Mouse (Mus musculus): ENCODE data around the gene Atp2a1.
"Not testable (repeated sequence)": the region's sequence is repeated elsewhere in the genome, so short reads cannot be mapped to it uniquely, and the experiment has no call there.

Gene Atp2a1

GRCm38 (mm10) chr7:126463004-126463403 lies at the start of gene Atp2a1:
Atp2a1 (minus strand) TSS chr7:126463108.
- no peak for DNase-seq (ENCODE audit: low spot score in 2 of 2)

DNA sequence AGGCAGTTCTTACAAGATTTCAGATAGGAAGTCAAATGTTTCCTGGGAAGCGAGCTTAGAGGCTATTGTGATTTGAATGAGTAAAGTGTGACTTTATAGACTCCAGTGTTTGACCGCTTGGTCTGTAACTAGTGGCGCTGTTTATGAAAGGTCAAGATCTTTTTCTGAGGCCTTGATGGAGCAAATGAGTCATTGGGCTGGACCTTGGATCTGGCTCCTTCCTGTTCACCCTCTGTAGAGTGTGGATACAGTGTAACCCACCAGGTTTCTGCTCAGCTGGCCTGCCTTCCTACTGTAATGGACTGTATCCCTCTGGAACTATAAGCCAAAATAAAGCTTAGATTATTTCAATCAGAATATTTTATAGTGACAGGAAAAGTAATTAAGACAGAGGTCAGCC lies 48.4 kb upstream of the Atp2a1 start:
- no peak for DNase-seq (ENCODE audit: low spot score in 2 of 2)

DNA sequence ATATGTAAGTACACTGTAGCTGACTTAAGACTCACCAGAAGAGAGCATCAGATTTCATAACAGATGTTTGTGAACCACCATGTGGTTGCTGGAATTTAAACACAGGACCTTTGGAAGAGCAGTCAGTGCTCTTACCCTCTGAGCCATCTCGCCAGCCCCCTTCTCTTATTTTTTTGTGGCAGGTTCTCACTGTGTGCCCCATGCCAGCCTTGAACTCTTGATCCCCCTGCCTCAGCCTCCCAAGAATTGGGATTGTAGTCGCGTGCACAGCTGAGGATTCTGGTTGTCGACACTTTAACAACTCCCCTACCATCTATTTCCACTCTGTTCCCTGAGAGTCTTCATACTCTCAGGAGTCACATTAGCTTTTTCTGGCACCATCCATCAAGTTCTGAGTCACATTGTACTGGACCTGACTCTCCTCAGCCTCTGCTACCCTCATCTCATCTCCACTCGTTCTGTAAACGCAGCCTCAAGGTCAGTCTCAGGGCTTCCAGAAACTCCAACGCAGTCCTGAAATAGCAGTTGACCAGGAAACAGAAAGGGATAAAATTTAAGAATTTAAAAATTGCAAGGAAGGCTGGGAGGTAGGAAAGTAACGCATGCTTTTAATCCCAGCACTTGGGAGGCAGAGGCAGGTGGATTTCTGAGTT lies 44.3 kb upstream of the Atp2a1 start:
- no peak for DNase-seq (ENCODE audit: low spot score in 2 of 2)

DNA sequence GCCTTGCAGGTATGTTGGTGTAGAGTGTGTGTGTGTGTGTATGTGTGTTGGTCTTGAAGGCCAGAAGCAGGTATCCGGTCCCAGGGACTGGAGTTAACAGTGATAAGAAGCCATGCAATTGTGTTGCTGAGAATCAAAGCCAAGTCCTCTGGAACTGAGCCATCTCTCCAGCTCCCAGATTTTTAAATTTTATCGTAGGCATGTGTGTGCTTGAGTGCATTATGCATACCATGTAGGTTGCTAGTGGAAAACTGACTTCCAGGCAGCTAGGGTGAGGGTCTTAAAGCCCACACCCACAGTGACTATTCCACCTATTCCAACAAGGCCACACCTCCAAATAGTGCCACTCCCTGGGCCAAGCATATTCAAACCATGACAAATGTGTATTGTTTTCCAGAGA lies 42.0 kb upstream of the Atp2a1 start:
- DNase-seq (ENCODE audit: low spot score in 2 of 2) = no peak

DNA sequence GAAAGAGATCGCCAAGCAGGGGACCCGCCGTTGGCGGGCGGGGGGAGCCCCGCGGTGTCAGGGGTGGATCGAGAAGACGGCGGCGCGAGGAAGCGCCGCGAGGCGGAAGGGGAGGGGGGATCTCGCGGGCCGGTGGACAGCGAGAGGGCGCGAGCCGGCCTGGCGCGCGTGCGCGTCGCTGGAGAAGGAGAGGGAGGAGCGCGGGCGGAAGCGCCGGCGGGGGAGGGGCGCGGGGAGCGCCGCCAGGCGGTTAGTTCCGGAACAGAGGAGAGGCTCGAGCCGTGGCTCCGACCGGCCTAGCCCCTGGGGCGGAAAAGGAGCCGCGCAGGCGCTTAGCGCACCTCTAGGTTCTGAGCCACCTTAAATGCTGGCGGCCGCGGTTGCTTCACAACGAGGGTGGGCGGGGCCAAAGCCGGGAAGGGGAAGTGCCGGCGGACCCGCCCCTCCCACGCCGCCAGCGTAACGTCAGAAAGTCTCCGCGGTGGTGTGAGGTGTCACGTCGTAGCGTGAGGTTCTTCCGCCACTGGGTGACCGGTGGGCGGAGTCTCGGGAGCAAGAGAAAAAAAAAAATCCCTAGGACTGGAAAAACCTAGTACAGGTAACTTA lies 40.5 kb upstream of the Atp2a1 start, which contains the start of gene Atxn2l:
Gene Atxn2l, minus strand, starts transcription at position 165 of the 606 bp plus-strand sequence.
- DNase-seq (ENCODE audit: low spot score in 2 of 2) = peak; percentile 95 to 99

DNA sequence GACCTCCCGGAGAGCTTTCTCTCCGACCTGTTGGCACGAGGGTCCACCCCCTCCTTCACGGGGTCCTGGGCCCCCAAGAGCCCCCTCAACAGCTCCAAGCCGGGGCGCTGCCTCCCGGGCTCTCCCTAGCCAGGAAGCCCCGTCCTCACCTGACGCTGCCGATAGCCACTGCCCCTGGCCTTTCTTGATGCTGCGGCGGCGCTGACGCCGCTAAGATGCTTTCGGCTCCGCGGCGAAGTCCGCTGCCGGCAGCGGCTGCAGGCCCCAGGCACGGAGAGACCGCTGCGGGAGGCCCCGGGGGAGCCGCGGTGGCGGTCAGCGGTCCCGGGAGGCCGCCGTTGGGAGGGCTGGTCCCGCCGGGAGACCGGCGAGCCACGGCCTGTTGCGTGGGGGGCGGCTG lies 39.8 kb upstream of the Atp2a1 start:
- no peak for DNase-seq (ENCODE audit: low spot score in 2 of 2)

DNA sequence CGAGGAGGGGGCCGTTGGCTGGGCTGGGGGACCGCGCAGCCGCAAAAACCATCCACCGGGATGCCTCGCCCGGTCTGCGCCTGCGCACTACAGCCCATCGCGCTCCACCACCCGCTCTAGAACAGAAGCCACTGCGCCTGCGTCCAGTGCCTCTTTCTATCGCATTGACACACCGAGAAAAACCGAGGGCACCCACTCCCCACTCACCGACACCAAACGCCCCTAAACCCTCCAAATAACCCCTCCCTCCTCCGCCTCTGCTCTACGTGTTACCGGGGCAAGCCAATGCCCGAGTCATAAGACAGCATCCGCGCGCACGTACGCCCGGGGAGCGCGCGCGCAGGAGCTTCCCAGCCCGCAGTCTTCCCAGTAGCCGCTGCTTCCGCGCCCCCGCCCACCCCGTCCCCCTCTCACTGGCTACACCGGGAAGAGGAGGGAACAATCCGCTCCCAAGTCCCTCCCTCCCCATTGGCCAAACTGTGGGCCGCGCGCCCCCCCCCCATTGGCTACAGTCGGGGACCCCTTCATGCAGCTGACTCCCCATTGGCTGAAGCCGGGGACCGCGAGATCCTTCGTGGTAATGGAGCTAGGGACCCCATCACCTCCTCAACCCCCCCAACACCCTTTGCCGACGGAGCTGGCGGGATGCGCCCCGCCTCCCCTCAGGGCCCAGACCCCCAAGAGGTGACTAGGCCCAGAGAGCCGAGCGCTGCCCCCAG lies 39.3 kb upstream of the Atp2a1 start:
- peak; percentile 91 for DNase-seq (ENCODE audit: low spot score in 2 of 2)

- DNase-seq (ENCODE audit: low spot score in 2 of 2) = no peak
Measured at GRCm38 (mm10) chr7:126501684-126502022, 38.7 kb upstream of the Atp2a1 start.

DNA sequence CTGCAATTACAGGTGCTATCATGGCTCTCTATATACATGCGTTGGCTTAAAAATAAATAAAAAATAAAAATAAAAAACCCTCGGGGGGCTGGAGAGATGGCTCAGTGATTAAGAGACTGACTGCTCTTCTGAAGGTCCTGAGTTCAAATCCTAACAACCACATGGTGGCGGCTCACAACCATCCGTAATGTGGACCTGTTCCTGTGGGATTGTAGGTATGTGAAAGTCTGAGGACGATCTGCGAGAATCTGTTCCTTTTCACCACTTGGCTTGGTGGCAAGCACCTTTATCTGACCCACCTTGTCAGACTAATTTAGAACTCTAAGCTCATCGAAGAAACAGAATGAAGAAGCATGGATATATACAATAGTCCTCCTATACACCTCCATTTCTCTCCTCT lies 36.5 kb upstream of the Atp2a1 start:
- DNase-seq (ENCODE audit: low spot score in 2 of 2) = no peak

GRCm38 (mm10) chr7:126497966-126498365 lies 35.1 kb upstream of the Atp2a1 start:
- DNase-seq (ENCODE audit: low spot score in 2 of 2) = no peak

DNA sequence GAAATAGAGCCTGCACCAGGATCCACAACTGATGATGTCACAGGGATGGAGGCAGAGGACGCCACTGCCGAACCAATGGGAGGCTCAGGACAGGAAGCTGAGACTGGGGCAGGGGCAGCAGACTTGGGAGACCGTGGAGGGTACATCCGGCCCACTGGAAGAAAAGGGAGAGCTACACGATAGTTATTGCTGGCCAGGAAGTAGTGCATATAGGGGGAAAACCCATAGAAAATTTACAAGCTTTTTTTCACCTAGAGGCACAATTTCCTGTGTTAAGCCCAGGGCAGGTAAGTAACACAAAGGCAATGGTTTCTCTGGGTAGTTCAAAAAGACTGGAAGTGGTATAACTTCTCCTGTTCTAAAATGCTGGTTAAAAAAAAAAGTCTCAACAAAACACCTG lies 33.6 kb upstream of the Atp2a1 start:
- no peak for DNase-seq (ENCODE audit: low spot score in 2 of 2)

GRCm38 (mm10) chr7:126494120-126494519 lies 31.2 kb upstream of the Atp2a1 start:
- no peak for DNase-seq (ENCODE audit: low spot score in 2 of 2)

- no peak for DNase-seq (ENCODE audit: low spot score in 2 of 2)
Measured at GRCm38 (mm10) chr7:126491973-126492372, 29.1 kb upstream of the Atp2a1 start.

DNA sequence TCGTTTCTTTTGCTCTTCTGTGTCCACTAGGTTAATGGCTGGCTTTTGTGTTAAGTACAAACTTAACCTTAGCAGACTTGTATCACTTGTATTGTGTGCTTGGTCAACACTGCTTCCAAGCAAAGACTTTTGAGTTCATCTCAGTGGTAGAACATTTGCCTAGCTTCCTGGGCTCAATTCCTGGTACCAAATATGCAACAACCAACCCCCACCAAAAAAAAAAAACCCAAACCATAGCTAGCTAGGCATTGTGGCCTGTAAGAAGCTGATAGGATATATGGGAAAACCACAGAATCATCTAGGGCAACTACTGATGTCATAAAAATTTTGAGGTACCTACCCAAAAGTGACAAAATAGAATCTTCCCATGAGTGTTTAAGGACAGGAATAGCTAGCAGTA lies 28.1 kb upstream of the Atp2a1 start:
- DNase-seq (ENCODE audit: low spot score in 2 of 2) = no peak

DNA sequence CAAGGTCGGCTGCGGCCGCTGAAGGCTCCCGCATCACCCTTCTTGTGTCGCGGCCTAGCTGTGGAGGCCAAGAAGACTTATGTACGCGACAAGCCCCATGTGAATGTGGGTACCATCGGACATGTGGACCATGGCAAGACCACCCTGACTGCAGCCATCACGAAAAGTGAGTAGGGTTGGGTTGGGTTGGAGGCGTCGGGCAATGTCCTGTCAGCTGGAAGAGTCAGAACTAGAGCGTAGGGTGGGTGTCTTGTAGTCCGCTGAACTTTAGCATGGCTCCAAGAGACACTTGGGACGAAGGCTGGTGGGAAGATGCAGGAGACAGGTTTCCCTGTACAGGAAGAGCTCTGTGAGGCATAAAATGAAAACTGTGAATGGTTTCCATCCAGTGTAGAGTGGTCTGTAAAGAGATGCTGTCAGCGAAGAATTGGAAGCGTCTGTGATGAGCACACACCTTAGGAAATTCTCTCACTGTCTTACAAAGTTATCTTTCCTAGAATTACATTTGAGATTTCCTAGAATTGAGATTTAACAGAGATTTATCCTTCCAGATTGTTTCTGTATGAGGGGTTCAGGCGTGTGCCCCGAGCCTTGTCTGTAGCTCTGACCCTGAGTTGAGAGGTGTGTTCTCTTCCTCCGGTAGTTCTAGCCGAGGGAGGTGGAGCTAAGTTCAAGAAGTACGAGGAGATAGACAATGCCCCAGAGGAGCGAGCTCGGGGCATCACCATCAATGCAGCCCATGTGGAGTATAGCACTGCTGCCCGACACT lies 24.9 kb upstream of the Atp2a1 start:
- DNase-seq (ENCODE audit: low spot score in 2 of 2) = not testable (repeated sequence)

DNA sequence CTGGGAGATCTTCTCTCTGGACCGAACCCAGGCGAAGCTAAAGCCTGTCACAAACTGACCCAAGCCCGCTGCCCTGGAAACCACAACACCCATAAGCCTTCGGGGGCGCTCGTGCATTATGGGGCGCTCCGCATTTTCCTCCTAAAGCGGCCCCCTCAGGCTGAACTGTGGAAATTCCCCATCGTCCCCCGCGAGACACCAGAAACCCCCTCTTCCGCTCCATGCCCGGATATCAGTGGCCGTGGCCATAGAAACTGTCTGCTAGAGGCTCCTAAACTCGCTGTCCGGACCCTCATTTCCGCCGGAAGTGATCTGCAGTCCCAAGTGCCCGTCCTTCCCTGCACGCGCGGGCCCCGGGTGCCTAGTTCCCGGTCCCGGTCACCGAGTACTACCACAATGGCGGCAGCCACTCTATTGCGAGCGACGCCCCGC lies 24.2 kb upstream of the Atp2a1 start, which contains the start of gene Tufm:
Gene Tufm, plus strand, starts transcription at position 310 of the 432 bp plus-strand sequence.
- peak; percentile 90 to 94 for DNase-seq (ENCODE audit: low spot score in 2 of 2)

GRCm38 (mm10) chr7:126482392-126482871 lies 19.5 kb upstream of the Atp2a1 start:
- peak; percentile 20 to 22 for DNase-seq (ENCODE audit: low spot score in 2 of 2)

GRCm38 (mm10) chr7:126481699-126482098 lies 18.8 kb upstream of the Atp2a1 start:
- no peak for DNase-seq (ENCODE audit: low spot score in 2 of 2)

- DNase-seq (ENCODE audit: low spot score in 2 of 2) = peak; percentile 77 to 81
Measured at GRCm38 (mm10) chr7:126474993-126475581, 12.2 kb upstream of the Atp2a1 start, which contains the start of gene Sh2b1. Sh2b1 (minus strand) TSS chr7:126475424.

- no peak for DNase-seq (ENCODE audit: low spot score in 2 of 2)
Measured at GRCm38 (mm10) chr7:126474486-126474955, 11.6 kb upstream of the Atp2a1 start.

- no peak for DNase-seq (ENCODE audit: low spot score in 2 of 2)
Measured at GRCm38 (mm10) chr7:126473470-126474086, 10.7 kb upstream of the Atp2a1 start.
